Mouse (Mus musculus): Measurements from ENCODE around the gene Arhgap19.

DNA sequence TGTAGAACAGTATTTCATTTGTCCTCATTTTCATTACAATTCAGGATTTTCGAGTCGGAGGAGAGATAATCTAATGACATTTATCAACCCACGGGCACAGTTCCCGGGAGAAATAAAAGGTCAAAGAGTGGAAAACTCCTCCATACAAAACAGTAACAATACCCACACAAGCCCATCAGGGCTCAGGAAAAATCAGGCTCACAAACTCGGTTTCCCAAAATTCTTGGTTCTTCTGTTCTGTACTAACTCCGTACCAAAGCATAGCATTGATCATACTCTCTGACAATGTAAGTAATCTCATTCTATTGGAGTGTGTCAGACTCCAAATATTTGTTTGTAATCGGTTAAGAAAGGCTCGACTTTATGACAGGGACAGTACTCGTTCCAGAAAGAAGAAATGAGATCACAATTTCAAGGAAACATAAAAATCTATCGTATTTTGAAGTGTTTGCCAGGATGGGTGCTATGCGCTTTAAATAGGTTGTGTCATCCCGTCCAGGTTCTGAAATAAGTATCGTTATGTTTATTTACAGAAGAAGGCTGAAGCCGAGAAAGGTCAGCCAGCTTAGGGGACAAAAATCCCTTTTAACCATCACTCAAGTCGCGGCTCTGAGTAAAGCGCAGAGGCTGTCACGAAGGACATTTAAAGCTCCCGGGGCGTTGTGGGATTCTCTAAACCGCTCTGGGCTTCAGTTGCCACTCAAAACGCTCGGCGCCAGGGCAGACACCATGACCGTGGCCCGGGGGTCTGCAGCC lies 683 bp downstream of the Arhgap19 start:
- TF ChIP-seq CTCF (IDR thresholded peaks at IDR 0.05; ENCODE audit: low read depth, low read length) (no peak), EP300 (IDR thresholded peaks at IDR 0.05; ENCODE audit: insufficient read depth, low read depth, low read length) (no peak), POLR2A (IDR thresholded peaks at IDR 0.05; ENCODE audit: insufficient read depth, low read length) (no peak)
